ENCODE assay signal across 8 mouse cellular contexts in genomic region chr12:70113351-70113750, GRCm38 (mm10). TPM values are rescaled to one million over a fixed set of nuclear protein-coding genes. Genes with fewer than 3 reads are reported as not detected.
DNase-seq lines count a peak whose midpoint lies in the region; ATAC-seq and TF ChIP-seq lines count a peak whose summit lies in the region.

Gene Nin, minus strand, starts transcription at chr12:70113717.

- no peak within 1 kb of the TSS for H3K4me2 ChIP-seq in lung, embryonic 16.5 days (ENCODE audit: low read depth, low read length)
- H3K4me2 ChIP-seq in lung, postnatal 0 days (replicated peaks; ENCODE audit: low read depth, low read length), result no peak within 1 kb of the TSS
- H3K4me2 ChIP-seq in embryonic facial prominence, embryonic 11.5 days (ENCODE audit: low read depth, low read length), result no peak within 1 kb of the TSS
- H3K4me2 ChIP-seq in heart, embryonic 13.5 days, result peak within 1 kb of the TSS; percentile 100
- H3K4me2 ChIP-seq in limb, embryonic 14.5 days (replicated peaks; ENCODE audit: low read depth, low read length, severe bottlenecking), result no peak within 1 kb of the TSS

- H3K27me3 ChIP-seq in lung, embryonic 16.5 days (ENCODE audit: control insufficient read depth, insufficient read depth, low read depth, low read length), result no peaks in the 10 kb centered on the region
- no peaks in the 10 kb centered on the region for H3K27me3 ChIP-seq in lung, postnatal 0 days (replicated peaks; ENCODE audit: insufficient read depth, low read length)
- H3K27me3 ChIP-seq in embryonic facial prominence, embryonic 11.5 days (ENCODE audit: control insufficient read depth, insufficient read depth, low read length), result no peaks in the 10 kb centered on the region; the same call in 1 of the 2 replicates
- H3K27me3 ChIP-seq in heart, embryonic 13.5 days (replicated peaks), result no peaks in the 10 kb centered on the region
- H3K27me3 ChIP-seq in limb, embryonic 14.5 days (ENCODE audit: control insufficient read depth, insufficient read depth, low read length), result no peaks in the 10 kb centered on the region
- H3K27me3 ChIP-seq in cerebellum, adult 2 months (ENCODE audit: control insufficient read depth, insufficient read depth, low read length), result no peaks in the 10 kb centered on the region

- no peak for DNase-seq in lung, postnatal 0 days (ENCODE audit: low spot score)
- DNase-seq in embryonic facial prominence, embryonic 11.5 days (ENCODE audit: low spot score), result no peak
- no peak for DNase-seq in limb, embryonic 14.5 days (ENCODE audit: low spot score)
- DNase-seq in ovary, postnatal 10 days (ENCODE audit: low spot score), result no peak
- DNase-seq in cerebellum, adult 11 months, result no peak
- DNase-seq in cerebellum, adult 2 months, result no peak

- no peak within 1 kb of the TSS for H3K4me3 ChIP-seq in lung, embryonic 16.5 days (ENCODE audit: low read length)
- H3K4me3 ChIP-seq in lung, postnatal 0 days (ENCODE audit: low read depth, low read length), result no peak within 1 kb of the TSS
- H3K4me3 ChIP-seq in embryonic facial prominence, embryonic 11.5 days (ENCODE audit: low read depth, low read length), result no peak within 1 kb of the TSS
- no peak within 1 kb of the TSS for H3K4me3 ChIP-seq in heart, embryonic 13.5 days
- no peak within 1 kb of the TSS for H3K4me3 ChIP-seq in limb, embryonic 14.5 days (replicated peaks; ENCODE audit: low read length)
- no peak within 1 kb of the TSS for H3K4me3 ChIP-seq in cerebellum, adult 2 months (replicated peaks; ENCODE audit: insufficient read depth, low read depth, low read length)

- no peak within 1 kb of the TSS for H3K9ac ChIP-seq in lung, embryonic 16.5 days (ENCODE audit: low read length)
- H3K9ac ChIP-seq in lung, postnatal 0 days (replicated peaks; ENCODE audit: low read depth), result no peak within 1 kb of the TSS
- H3K9ac ChIP-seq in embryonic facial prominence, embryonic 11.5 days (replicated peaks; ENCODE audit: low read length), result no peak within 1 kb of the TSS
- no peak within 1 kb of the TSS for H3K9ac ChIP-seq in heart, embryonic 13.5 days
- no peak within 1 kb of the TSS for H3K9ac ChIP-seq in limb, embryonic 14.5 days (ENCODE audit: low read depth, low read length, severe bottlenecking)

- H3K27ac ChIP-seq in lung, embryonic 16.5 days (ENCODE audit: low read length), result no peak within 1 kb of the TSS; the same call in 1 of the 2 replicates
- no peak within 1 kb of the TSS for H3K27ac ChIP-seq in lung, postnatal 0 days (ENCODE audit: low read length)
- H3K27ac ChIP-seq in embryonic facial prominence, embryonic 11.5 days (replicated peaks; ENCODE audit: low read depth, low read length), result no peak within 1 kb of the TSS
- no peak within 1 kb of the TSS for H3K27ac ChIP-seq in heart, embryonic 13.5 days (replicated peaks)
- H3K27ac ChIP-seq in limb, embryonic 14.5 days (replicated peaks; ENCODE audit: low read depth, low read length), result no peak within 1 kb of the TSS
- no peak within 1 kb of the TSS for H3K27ac ChIP-seq in cerebellum, adult 2 months (ENCODE audit: insufficient read depth, low read length)

- TF ChIP-seq POLR2A in limb, embryonic 14.5 days (IDR thresholded peaks at IDR 0.05; ENCODE audit: borderline replicate concordance, extremely low read depth, insufficient read depth, insufficient read length), result no peak
- no peak for TF ChIP-seq POLR2A in cerebellum, adult 2 months (IDR thresholded peaks at IDR 0.05; ENCODE audit: borderline replicate concordance, insufficient read depth, low read length)

- H3K9me3 ChIP-seq in lung, embryonic 16.5 days (ENCODE audit: control insufficient read depth, low read length), result no peaks in the 10 kb centered on the region
- no peaks in the 10 kb centered on the region for H3K9me3 ChIP-seq in lung, postnatal 0 days (ENCODE audit: low read length)
- H3K9me3 ChIP-seq in embryonic facial prominence, embryonic 11.5 days (replicated peaks; ENCODE audit: control insufficient read depth, low read length), result no peaks in the 10 kb centered on the region
- H3K9me3 ChIP-seq in heart, embryonic 13.5 days, result no peaks in the 10 kb centered on the region
- no peaks in the 10 kb centered on the region for H3K9me3 ChIP-seq in limb, embryonic 14.5 days (ENCODE audit: control insufficient read depth, low read length)

- 61% methylated on average over 11 of the region's 11 CpGs for WGBS in lung, embryonic 16.5 days
- whole genome bisulfite sequencing in lung, postnatal 0 days, result 71% methylated on average over 11 of the region's 11 CpGs
- WGBS in embryonic facial prominence, embryonic 11.5 days, result 46% methylated on average over 11 of the region's 11 CpGs
- 66% methylated on average over 11 of the region's 11 CpGs for WGBS in heart, embryonic 13.5 days
- 62% methylated on average over 11 of the region's 11 CpGs for WGBS in limb, embryonic 14.5 days
- 90% methylated on average over 11 of the region's 11 CpGs for WGBS in cerebellum, adult 2 months

- TF ChIP-seq EP300 in lung, postnatal 0 days (IDR thresholded peaks at IDR 0.05), result no peak

- H3K4me1 ChIP-seq in lung, embryonic 16.5 days (replicated peaks; ENCODE audit: control insufficient read depth, insufficient read depth, low read length), result peaks cover 16% of the 10 kb centered on the region
- H3K4me1 ChIP-seq in lung, postnatal 0 days (ENCODE audit: insufficient read depth, low read depth, low read length), result peaks cover 13% of the 10 kb centered on the region; the same call in 1 of the 2 replicates
- H3K4me1 ChIP-seq in embryonic facial prominence, embryonic 11.5 days (ENCODE audit: control insufficient read depth, insufficient read depth, low read length), result peaks cover 3% of the 10 kb centered on the region; the same call in 1 of the 2 replicates
- H3K4me1 ChIP-seq in heart, embryonic 13.5 days, result peaks cover 20% of the 10 kb centered on the region
- peaks cover 9% of the 10 kb centered on the region for H3K4me1 ChIP-seq in limb, embryonic 14.5 days (ENCODE audit: control insufficient read depth, insufficient read depth, low read length)
- H3K4me1 ChIP-seq in cerebellum, adult 2 months (ENCODE audit: control insufficient read depth, insufficient read depth, low read length), result peaks cover 2% of the 10 kb centered on the region; the same call in 1 of the 2 replicates

- no peaks in the 10 kb centered on the region for H3K36me3 ChIP-seq in lung, embryonic 16.5 days (ENCODE audit: control insufficient read depth, insufficient read depth, low read length)
- no peaks in the 10 kb centered on the region for H3K36me3 ChIP-seq in lung, postnatal 0 days (ENCODE audit: insufficient read depth, low read length)
- H3K36me3 ChIP-seq in embryonic facial prominence, embryonic 11.5 days (replicated peaks; ENCODE audit: control insufficient read depth, insufficient read depth, low read depth, low read length), result no peaks in the 10 kb centered on the region
- H3K36me3 ChIP-seq in heart, embryonic 13.5 days, result no peaks in the 10 kb centered on the region
- no peaks in the 10 kb centered on the region for H3K36me3 ChIP-seq in limb, embryonic 14.5 days (ENCODE audit: control insufficient read depth, insufficient read depth, low read length)

- no peak for ATAC-seq in lung, embryonic 16.5 days (ENCODE audit: low read depth)
- ATAC-seq in lung, postnatal 0 days, result no peak
- no peak for ATAC-seq in embryonic facial prominence, embryonic 11.5 days (replicated peaks; ENCODE audit: insufficient number of reproducible peaks, low FRiP score, low TSS enrichment, low read depth)
- ATAC-seq in heart, embryonic 13.5 days (ENCODE audit: extremely low read depth, insufficient number of reproducible peaks, low FRiP score, low TSS enrichment), result no peak
- ATAC-seq in limb, embryonic 14.5 days (ENCODE audit: low FRiP score, low read depth), result no peak

- no peak for TF ChIP-seq CTCF in lung, postnatal 0 days (IDR thresholded peaks at IDR 0.05)
- no peak for TF ChIP-seq CTCF in cerebellum, adult 2 months (IDR thresholded peaks at IDR 0.05; ENCODE audit: borderline replicate concordance, insufficient read depth, low read depth, low read length)

RNA-seq across cellular contexts. Expression of gene Nin, which starts in this region (rescaled TPM):
- 11.8 and 12.5 TPM in 2 replicates for polyA plus RNA-seq in lung, embryonic 16.5 days (2015; fragmentation: Nextera tagmentation; extraction: Ambion mirVana)
- polyA plus RNA-seq in lung, postnatal 0 days (2015; fragmentation: Nextera tagmentation; extraction: Ambion mirVana), result 8.3 and 8.6 TPM in 2 replicates
- 10.2 and 10.3 TPM in 2 replicates for polyA plus RNA-seq in embryonic facial prominence, embryonic 11.5 days (2014; fragmentation: Nextera tagmentation; extraction: Ambion mirVana)
- polyA plus RNA-seq in heart, embryonic 13.5 days (2015; fragmentation: Nextera tagmentation; extraction: Ambion mirVana), result 6.0 and 7.1 TPM in 2 replicates
- polyA plus RNA-seq in limb, embryonic 14.5 days (2012; rRNA removed), result 14.3 and 16.9 TPM in 2 replicates
- polyA plus RNA-seq in limb, embryonic 14.5 days (2014; fragmentation: Nextera tagmentation; extraction: Ambion mirVana), result 13.7 and 16.1 TPM in 2 replicates
- polyA plus RNA-seq in cerebellum, adult 2 months (2012; rRNA removed), result 7.2 and 7.4 TPM in 2 replicates
